Mouse (Mus musculus): ENCODE data around the gene Anks6. TPM values are rescaled to one million over a fixed set of nuclear protein-coding genes. Genes with fewer than 3 reads are reported as not detected.

Anks6 gene
- polyA plus RNA-seq, 1 experiment from 2014 or later: 2.9 TPM

DNA sequence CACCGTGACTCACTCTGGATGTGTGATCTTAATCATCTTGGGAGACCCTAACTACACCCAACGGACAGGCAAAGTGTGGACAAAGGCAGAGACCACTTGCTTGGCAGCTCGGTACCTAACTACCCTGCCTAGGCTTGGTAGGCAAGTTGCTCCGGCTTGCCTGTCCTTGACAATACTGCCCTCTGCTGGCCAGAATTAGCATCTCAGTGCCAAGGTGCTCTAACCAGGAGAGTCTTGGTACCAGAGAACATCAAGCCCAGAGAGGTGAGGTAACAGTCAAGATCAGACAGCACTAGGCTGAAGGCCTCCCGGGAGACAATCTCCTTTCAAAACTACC lies 19.9 kb downstream of the Anks6 start:
- no peak for ATAC-seq (replicated peaks; ENCODE audit: insufficient number of reproducible peaks, low FRiP score, low TSS enrichment, low read depth)
- Histone ChIP-seq H3K4me1 (ENCODE audit: control insufficient read depth, insufficient read depth, low read length) (no peaks in the 10 kb centered on the region), H3K4me2 (ENCODE audit: low read depth, low read length) (no peak overlapping the region), H3K27me3 (ENCODE audit: control insufficient read depth, insufficient read depth, low read length) (no peaks in the 10 kb centered on the region), H3K4me3 (ENCODE audit: low read depth, low read length) (no peak overlapping the region), H3K9me3 (replicated peaks; ENCODE audit: control insufficient read depth, low read length) (no peaks in the 10 kb centered on the region), H3K9ac (replicated peaks; ENCODE audit: low read length) (no peak overlapping the region), H3K36me3 (replicated peaks; ENCODE audit: control insufficient read depth, insufficient read depth, low read depth, low read length) (no peaks in the 10 kb centered on the region), H3K27ac (replicated peaks; ENCODE audit: low read depth, low read length) (no peak overlapping the region)
- WGBS: 20% methylated on average over 5 of the region's 5 CpGs
- DNase-seq (ENCODE audit: low spot score): peak; percentile 86

DNA sequence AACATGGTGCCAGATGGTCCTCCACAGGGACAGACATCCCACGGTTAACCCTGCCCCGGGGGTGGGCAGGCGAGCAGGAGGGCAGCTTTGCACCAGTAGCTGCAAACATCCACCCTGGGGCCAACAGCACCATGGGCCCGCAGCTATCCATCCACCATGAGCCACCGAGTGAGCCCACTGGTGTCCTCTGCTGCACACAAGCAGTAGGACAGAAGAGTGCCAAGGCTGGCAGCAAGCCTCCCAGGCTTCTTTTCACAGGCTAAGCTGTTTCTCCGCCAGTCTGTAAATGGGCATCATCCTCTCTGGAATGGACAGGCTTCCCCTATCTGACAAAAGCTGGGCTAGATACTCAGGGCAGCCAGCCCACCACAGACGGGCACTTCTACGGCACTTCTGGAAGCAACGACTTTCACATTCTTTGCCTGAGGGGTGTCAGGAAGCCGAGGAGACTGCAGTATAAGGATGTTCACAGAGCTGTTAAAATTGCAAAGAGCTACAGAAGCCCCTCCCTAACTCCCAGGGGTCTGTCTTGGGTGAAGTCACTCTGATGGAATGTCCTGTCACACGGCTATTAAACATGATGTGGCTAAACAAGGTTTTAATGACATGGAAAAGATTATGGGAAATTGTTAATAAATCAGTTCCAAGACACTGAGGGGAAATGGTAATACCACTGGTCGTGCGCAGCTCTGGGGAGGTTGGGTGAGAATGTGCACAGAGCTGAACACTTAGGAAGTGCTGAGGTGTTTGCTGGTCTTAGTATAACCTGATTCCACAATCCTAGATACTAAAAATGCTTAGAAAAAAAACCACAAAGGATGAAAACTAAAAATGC lies 20.5 kb downstream of the Anks6 start:
- H3K4me3 ChIP-seq (ENCODE audit: low read depth, low read length): no peak overlapping the region
- WGBS: 50% methylated on average over 13 of the region's 13 CpGs
- no peak overlapping the region for H3K27ac ChIP-seq (replicated peaks; ENCODE audit: low read depth, low read length)
- no peak for ATAC-seq (replicated peaks; ENCODE audit: insufficient number of reproducible peaks, low FRiP score, low TSS enrichment, low read depth)
- H3K4me1 ChIP-seq (ENCODE audit: control insufficient read depth, insufficient read depth, low read length): no peaks in the 10 kb centered on the region
- no peak for DNase-seq (ENCODE audit: low spot score)
- no peaks in the 10 kb centered on the region for H3K36me3 ChIP-seq (replicated peaks; ENCODE audit: control insufficient read depth, insufficient read depth, low read depth, low read length)
- H3K9me3 ChIP-seq (replicated peaks; ENCODE audit: control insufficient read depth, low read length): no peaks in the 10 kb centered on the region
- no peak overlapping the region for H3K4me2 ChIP-seq (ENCODE audit: low read depth, low read length)
- no peaks in the 10 kb centered on the region for H3K27me3 ChIP-seq (ENCODE audit: control insufficient read depth, insufficient read depth, low read length)
- no peak overlapping the region for H3K9ac ChIP-seq (replicated peaks; ENCODE audit: low read length)

DNA sequence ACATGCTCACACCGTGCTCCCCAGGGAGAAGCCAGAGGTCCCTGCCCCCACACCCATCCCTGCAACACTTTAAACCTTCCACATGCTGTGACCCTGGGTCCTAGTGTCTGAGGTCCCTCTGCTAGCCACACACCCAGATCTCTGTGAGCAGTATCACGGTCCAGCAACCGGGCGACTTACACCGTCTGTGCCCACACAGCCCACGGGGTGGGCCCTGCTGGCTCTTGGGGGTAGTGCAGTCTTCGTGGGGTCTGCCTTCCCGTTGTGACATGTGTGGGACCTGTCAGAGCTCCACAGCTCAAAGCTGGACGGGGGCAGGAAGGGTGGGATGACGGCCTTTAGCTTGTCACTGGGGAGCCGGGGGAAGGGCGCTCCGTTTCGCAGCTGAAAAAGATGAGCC lies 21.7 kb downstream of the Anks6 start:
- Histone ChIP-seq H3K9ac (replicated peaks; ENCODE audit: low read length) (no peak overlapping the region), H3K27ac (replicated peaks; ENCODE audit: low read depth, low read length) (no peak overlapping the region), H3K4me3 (ENCODE audit: low read depth, low read length) (no peak overlapping the region), H3K4me2 (ENCODE audit: low read depth, low read length) (no peak overlapping the region), H3K36me3 (replicated peaks; ENCODE audit: control insufficient read depth, insufficient read depth, low read depth, low read length) (no peaks in the 10 kb centered on the region), H3K9me3 (replicated peaks; ENCODE audit: control insufficient read depth, low read length) (no peaks in the 10 kb centered on the region), H3K27me3 (ENCODE audit: control insufficient read depth, insufficient read depth, low read length) (no peaks in the 10 kb centered on the region), H3K4me1 (ENCODE audit: control insufficient read depth, insufficient read depth, low read length) (no peaks in the 10 kb centered on the region)
- ATAC-seq (replicated peaks; ENCODE audit: insufficient number of reproducible peaks, low FRiP score, low TSS enrichment, low read depth): peak; percentile 30; the same call in 1 of the 2 replicates
- no peak for DNase-seq (ENCODE audit: low spot score)
- WGBS: 71% methylated on average over 14 of the region's 14 CpGs

DNA sequence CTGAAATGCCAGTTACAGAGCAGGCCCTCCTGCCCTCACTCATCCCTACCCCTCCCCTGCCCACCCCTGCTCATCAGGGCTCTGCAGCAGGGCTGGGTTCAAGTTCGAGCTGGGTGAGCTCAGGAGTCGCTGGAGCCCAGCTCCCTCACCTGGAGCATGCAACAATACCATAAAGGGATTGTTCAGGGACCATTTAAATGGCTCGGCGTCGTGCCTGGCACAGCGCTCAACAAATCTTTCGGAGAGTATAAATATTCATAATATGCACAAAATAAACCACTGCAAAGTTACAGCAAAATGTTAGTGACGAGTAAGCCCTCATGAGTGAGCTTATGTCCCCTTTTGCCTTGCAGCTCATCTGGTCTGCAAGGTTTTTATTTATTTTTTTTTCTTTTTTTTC lies 25.1 kb downstream of the Anks6 start:
- H3K36me3 ChIP-seq (replicated peaks; ENCODE audit: control insufficient read depth, insufficient read depth, low read depth, low read length): no peaks in the 10 kb centered on the region
- ATAC-seq (replicated peaks; ENCODE audit: insufficient number of reproducible peaks, low FRiP score, low TSS enrichment, low read depth) (no peak), DNase-seq (ENCODE audit: low spot score) (no peak)
- no peaks in the 10 kb centered on the region for H3K27me3 ChIP-seq (ENCODE audit: control insufficient read depth, insufficient read depth, low read length)
- no peaks in the 10 kb centered on the region for H3K4me1 ChIP-seq (ENCODE audit: control insufficient read depth, insufficient read depth, low read length)
- 83% methylated on average over 8 of the region's 8 CpGs for WGBS
- H3K27ac ChIP-seq (replicated peaks; ENCODE audit: low read depth, low read length): no peak overlapping the region
- no peak overlapping the region for H3K9ac ChIP-seq (replicated peaks; ENCODE audit: low read length)
- no peak overlapping the region for H3K4me3 ChIP-seq (ENCODE audit: low read depth, low read length)
- no peaks in the 10 kb centered on the region for H3K9me3 ChIP-seq (replicated peaks; ENCODE audit: control insufficient read depth, low read length)
- H3K4me2 ChIP-seq (ENCODE audit: low read depth, low read length): no peak overlapping the region

DNA sequence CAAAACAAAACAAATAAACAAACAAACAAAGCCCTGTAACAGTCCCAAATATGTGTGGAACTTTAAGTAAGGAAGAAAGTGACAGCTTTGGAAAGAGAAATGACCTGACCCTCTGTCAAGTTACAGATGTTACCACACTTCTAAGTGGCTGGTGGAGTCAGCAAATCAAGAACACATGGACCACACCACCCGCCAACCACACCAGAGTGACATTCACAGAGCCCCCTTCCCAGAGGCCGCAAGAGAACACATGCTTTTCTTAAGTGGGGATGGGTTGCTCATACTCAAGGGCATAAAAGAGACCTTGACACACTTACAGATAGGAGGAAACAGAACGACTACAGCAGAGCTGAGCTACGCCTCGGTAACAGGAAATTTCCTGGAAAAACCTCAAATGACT lies 28.4 kb downstream of the Anks6 start:
- Histone ChIP-seq H3K27me3 (ENCODE audit: control insufficient read depth, insufficient read depth, low read length) (no peaks in the 10 kb centered on the region), H3K9ac (replicated peaks; ENCODE audit: low read length) (no peak overlapping the region), H3K9me3 (replicated peaks; ENCODE audit: control insufficient read depth, low read length) (no peaks in the 10 kb centered on the region), H3K4me2 (ENCODE audit: low read depth, low read length) (no peak overlapping the region), H3K27ac (replicated peaks; ENCODE audit: low read depth, low read length) (no peak overlapping the region), H3K4me1 (ENCODE audit: control insufficient read depth, insufficient read depth, low read length) (no peaks in the 10 kb centered on the region), H3K36me3 (replicated peaks; ENCODE audit: control insufficient read depth, insufficient read depth, low read depth, low read length) (no peaks in the 10 kb centered on the region), H3K4me3 (ENCODE audit: low read depth, low read length) (no peak overlapping the region)
- ATAC-seq (replicated peaks; ENCODE audit: insufficient number of reproducible peaks, low FRiP score, low TSS enrichment, low read depth) (no peak), DNase-seq (ENCODE audit: low spot score) (peak; percentile 48)
- WGBS: 38% methylated on average over 5 of the region's 5 CpGs

DNA sequence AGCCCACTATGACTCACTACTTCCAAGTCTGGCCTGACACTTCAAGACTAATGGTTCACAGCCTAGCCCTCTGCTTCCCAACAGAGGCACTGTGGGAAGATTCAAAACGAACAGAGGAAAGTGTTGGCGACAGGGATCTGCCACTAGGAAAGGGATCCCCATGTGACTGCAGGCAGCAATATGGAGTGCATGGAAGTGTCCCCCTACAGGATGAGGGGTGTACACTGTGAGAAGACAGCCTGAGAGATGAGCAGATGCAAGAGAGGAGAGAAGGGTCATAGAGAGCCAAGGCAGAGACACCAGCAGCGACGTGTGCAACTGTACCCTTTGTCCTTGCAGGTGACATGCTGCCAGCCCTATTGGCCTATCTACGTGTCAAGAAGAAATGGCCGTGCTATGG lies 33.3 kb downstream of the Anks6 start:
- no peak for DNase-seq (ENCODE audit: low spot score)
- Histone ChIP-seq H3K4me3 (ENCODE audit: low read depth, low read length) (no peak overlapping the region), H3K9me3 (replicated peaks; ENCODE audit: control insufficient read depth, low read length) (no peaks in the 10 kb centered on the region), H3K36me3 (replicated peaks; ENCODE audit: control insufficient read depth, insufficient read depth, low read depth, low read length) (no peaks in the 10 kb centered on the region), H3K27ac (replicated peaks; ENCODE audit: low read depth, low read length) (no peak overlapping the region), H3K9ac (replicated peaks; ENCODE audit: low read length) (no peak overlapping the region), H3K4me1 (ENCODE audit: control insufficient read depth, insufficient read depth, low read length) (no peaks in the 10 kb centered on the region), H3K27me3 (ENCODE audit: control insufficient read depth, insufficient read depth, low read length) (no peaks in the 10 kb centered on the region), H3K4me2 (ENCODE audit: low read depth, low read length) (no peak overlapping the region)
- no peak for ATAC-seq (replicated peaks; ENCODE audit: insufficient number of reproducible peaks, low FRiP score, low TSS enrichment, low read depth)
- 62% methylated on average over 6 of the region's 6 CpGs for WGBS

DNA sequence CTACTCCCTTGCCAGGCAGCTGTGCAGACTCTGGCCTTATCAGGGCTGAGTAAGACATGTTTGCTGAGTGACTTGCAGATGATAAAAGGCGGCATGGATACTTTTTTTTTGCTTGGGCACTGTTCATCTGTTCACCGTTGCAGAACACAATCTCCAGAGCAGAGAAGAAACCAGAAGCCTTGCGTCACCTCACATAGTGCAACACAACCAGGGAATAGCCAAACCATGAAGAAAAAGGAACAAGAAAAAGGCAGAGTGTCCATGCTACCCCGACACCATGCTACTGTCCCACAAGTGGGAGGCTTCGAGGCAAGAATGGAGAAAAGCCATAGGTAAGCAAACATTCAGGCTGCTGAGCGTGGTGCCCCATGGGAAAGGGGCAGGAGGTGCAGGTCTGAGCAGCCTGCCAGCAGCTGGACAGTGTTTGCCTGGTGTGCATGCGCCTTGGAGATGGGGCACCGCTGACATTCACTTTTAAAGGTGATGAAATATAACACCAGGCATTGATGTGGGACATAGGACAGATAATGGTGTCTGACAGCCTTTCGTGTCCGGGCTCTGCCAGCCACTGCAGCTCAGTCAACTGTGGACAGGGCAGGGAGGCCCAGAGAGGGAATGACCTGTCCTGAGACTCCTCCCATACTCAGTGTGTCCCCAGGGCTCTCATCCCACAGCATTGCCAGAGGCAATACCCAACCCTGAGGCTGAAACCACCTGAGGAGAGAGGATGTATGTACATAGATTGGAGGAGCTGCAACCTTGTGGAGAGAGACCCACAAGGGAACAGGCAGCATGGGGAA lies 34.2 kb downstream of the Anks6 start:
- DNase-seq (ENCODE audit: low spot score) (no peak), ATAC-seq (replicated peaks; ENCODE audit: insufficient number of reproducible peaks, low FRiP score, low TSS enrichment, low read depth) (0 out of 2 replicates have a peak, but pooled peaks have one; percentile 20)
- no peak overlapping the region for H3K4me2 ChIP-seq (ENCODE audit: low read depth, low read length)
- no peaks in the 10 kb centered on the region for H3K9me3 ChIP-seq (replicated peaks; ENCODE audit: control insufficient read depth, low read length)
- no peak overlapping the region for H3K27ac ChIP-seq (replicated peaks; ENCODE audit: low read depth, low read length)
- 82% methylated on average over 10 of the region's 10 CpGs for WGBS
- H3K4me1 ChIP-seq (ENCODE audit: control insufficient read depth, insufficient read depth, low read length): no peaks in the 10 kb centered on the region
- H3K9ac ChIP-seq (replicated peaks; ENCODE audit: low read length): no peak overlapping the region
- no peak overlapping the region for H3K4me3 ChIP-seq (ENCODE audit: low read depth, low read length)
- no peaks in the 10 kb centered on the region for H3K27me3 ChIP-seq (ENCODE audit: control insufficient read depth, insufficient read depth, low read length)
- no peaks in the 10 kb centered on the region for H3K36me3 ChIP-seq (replicated peaks; ENCODE audit: control insufficient read depth, insufficient read depth, low read depth, low read length)

DNA sequence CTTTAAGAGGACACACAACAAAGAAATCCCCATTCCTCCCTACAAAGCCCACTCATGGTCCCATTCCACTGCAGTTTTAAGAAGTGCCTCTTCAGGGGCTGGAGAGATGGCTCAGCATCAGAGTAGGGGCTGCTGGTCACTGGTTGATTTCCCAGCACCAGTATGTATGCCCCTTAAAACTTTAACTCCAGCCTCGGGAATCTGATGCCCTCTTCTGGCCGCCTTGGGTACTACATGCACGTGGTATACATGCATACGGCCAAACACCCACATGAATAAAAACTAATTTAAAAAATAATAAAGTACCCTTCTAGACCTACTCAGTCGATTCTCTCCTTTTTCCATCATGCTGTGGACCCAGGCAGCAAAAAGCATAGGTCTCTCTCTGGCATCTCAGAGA lies 36.7 kb downstream of the Anks6 start:
- H3K4me3 ChIP-seq (ENCODE audit: low read depth, low read length): no peak overlapping the region
- H3K9ac ChIP-seq (replicated peaks; ENCODE audit: low read length): no peak overlapping the region
- no peaks in the 10 kb centered on the region for H3K36me3 ChIP-seq (replicated peaks; ENCODE audit: control insufficient read depth, insufficient read depth, low read depth, low read length)
- DNase-seq (ENCODE audit: low spot score) (peak; percentile 60), ATAC-seq (replicated peaks; ENCODE audit: insufficient number of reproducible peaks, low FRiP score, low TSS enrichment, low read depth) (no peak)
- no peak overlapping the region for H3K4me2 ChIP-seq (ENCODE audit: low read depth, low read length)
- WGBS: 14% methylated on average over 5 of the region's 5 CpGs
- H3K27ac ChIP-seq (replicated peaks; ENCODE audit: low read depth, low read length): no peak overlapping the region
- no peaks in the 10 kb centered on the region for H3K9me3 ChIP-seq (replicated peaks; ENCODE audit: control insufficient read depth, low read length)
- H3K4me1 ChIP-seq (ENCODE audit: control insufficient read depth, insufficient read depth, low read length): no peaks in the 10 kb centered on the region
- no peaks in the 10 kb centered on the region for H3K27me3 ChIP-seq (ENCODE audit: control insufficient read depth, insufficient read depth, low read length)

Measured in embryonic facial prominence, embryonic 11.5 days (tissue).